Mouse (Mus musculus): ENCODE data around the gene Tmem184b. TPM values are rescaled to one million over a fixed set of nuclear protein-coding genes. Genes with fewer than 3 reads are reported as not detected.

The Tmem184b gene
- total and polyA plus RNA-seq, 3 experiments: 7.1 to 42.7 (median 21.1) TPM

- dilution Hi-C loops (cut with MboI; ENCODE audit: extremely low pct_ligation_motif_present, extremely low pct_unique_long_range_greater_than_20kb, low sequenced_read_pairs): no loop called here
- TF ChIP-seq JUN (IDR thresholded peaks at IDR 0.05; ENCODE audit: insufficient read depth, low read depth, low read length) (no peak), UBTF (IDR thresholded peaks at IDR 0.05; ENCODE audit: low read depth, low read length) (no peak), POLR2A (IDR thresholded peaks at IDR 0.05; ENCODE audit: low read depth, low read length) (no peak), NRF1 (IDR thresholded peaks at IDR 0.05; ENCODE audit: low read depth, low read length) (no peak), BHLHE40 (IDR thresholded peaks at IDR 0.05; ENCODE audit: low read depth, low read length) (no peak), RCOR1 (conservative IDR thresholded peaks at IDR 0.05; ENCODE audit: low read depth, low read length) (no peak), ETS1 (conservative IDR thresholded peaks at IDR 0.05; ENCODE audit: low read depth, low read length) (no peak)
- peaks cover 50 to 76% of the 10 kb centered on the region in 2 experiments for H3K36me3 ChIP-seq (replicated peaks in 1 of 2; ENCODE audit: control insufficient read depth in 1 of 2, insufficient read depth in 1 of 2, low read length in 1 of 2)
These were observed 25.2 kb upstream of the Tmem184b start for GRCm38 (mm10) chr15:79428616-79429015.

DNA sequence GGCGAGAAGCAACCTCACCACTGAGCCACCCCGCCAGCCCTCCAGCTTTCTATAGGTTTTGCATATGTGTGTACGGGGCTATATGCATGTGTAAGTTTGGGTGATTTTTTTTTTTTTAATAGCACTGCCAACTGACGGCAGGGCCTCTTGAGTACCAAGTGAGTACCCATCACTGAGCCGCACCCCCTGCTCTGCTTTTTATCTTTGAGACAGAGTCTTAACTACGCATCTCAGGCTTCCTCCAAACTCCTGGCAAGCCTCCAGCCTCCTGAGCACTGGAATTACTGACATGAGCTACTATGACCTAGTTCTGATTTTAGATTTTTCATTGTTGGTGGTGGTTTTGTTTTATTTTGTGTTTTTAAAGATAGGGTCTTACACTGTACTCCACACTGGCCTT is 24.1 kb upstream of the Tmem184b start:
- no peaks in the 10 kb centered on the region for H3K27me3 ChIP-seq (replicated peaks)
- H3K9me3 ChIP-seq (replicated peaks; ENCODE audit: low read length): peaks cover 4% of the 10 kb centered on the region
- H3K4me2 ChIP-seq (ENCODE audit: insufficient read depth, low read depth, poor library complexity, severe bottlenecking): no peak overlapping the region
- no peak overlapping the region for H3K9ac ChIP-seq (ENCODE audit: insufficient read depth, low read depth)
- dilution Hi-C loops (cut with MboI; ENCODE audit: extremely low pct_ligation_motif_present, extremely low pct_unique_long_range_greater_than_20kb, low sequenced_read_pairs): no loop called here
- DNase-seq (ENCODE audit: extremely low read depth): no peak
- H3K4me3 ChIP-seq (replicated peaks in 1 of 3; ENCODE audit: low read depth in 2 of 3, low read length in 2 of 3, poor library complexity in 1 of 3): no peak overlapping the region
- TF ChIP-seq MAFK (IDR thresholded peaks at IDR 0.05; ENCODE audit: insufficient replicate concordance, low read length) (no peak), USF1 (IDR thresholded peaks at IDR 0.05; ENCODE audit: low read depth, low read length) (no peak), ZMIZ1 (IDR thresholded peaks at IDR 0.05; ENCODE audit: low read depth, low read length) (no peak), CHD2 (IDR thresholded peaks at IDR 0.05; ENCODE audit: low read length) (no peak), SMC3 (IDR thresholded peaks at IDR 0.05; ENCODE audit: low read depth, low read length) (no peak), POLR2A (IDR thresholded peaks at IDR 0.05; ENCODE audit: low read depth, low read length) (no peak), NRF1 (IDR thresholded peaks at IDR 0.05; ENCODE audit: low read depth, low read length) (no peak), MEF2A (IDR thresholded peaks at IDR 0.05; ENCODE audit: borderline replicate concordance, low read depth, low read length) (no peak), ZKSCAN1 (IDR thresholded peaks at IDR 0.05; ENCODE audit: borderline replicate concordance, low read depth, low read length) (no peak), ELF1 (IDR thresholded peaks at IDR 0.05; ENCODE audit: low read depth, low read length) (no peak), EP300 (IDR thresholded peaks at IDR 0.05; ENCODE audit: low read length) (no peak), MYC (IDR thresholded peaks at IDR 0.05; ENCODE audit: low read depth, low read length) (no peak), JUN (IDR thresholded peaks at IDR 0.05; ENCODE audit: insufficient read depth, low read depth, low read length) (no peak), BHLHE40 (IDR thresholded peaks at IDR 0.05; ENCODE audit: low read depth, low read length) (no peak), IRF4 (IDR thresholded peaks at IDR 0.05; ENCODE audit: low read depth, low read length) (no peak), CHD1 (IDR thresholded peaks at IDR 0.05; ENCODE audit: low read depth, low read length) (no peak), POLR2AphosphoS2 (IDR thresholded peaks at IDR 0.05; ENCODE audit: low read depth, low read length) (no peak), USF2 (conservative IDR thresholded peaks at IDR 0.05; ENCODE audit: low read depth, low read length) (no peak), CTCF (conservative IDR thresholded peaks at IDR 0.05 in 1 of 2, IDR thresholded peaks at IDR 0.05 in 1 of 2; ENCODE audit: low read depth in 2 of 2, low read length in 2 of 2) (no peak)
- H3K79me2 ChIP-seq (replicated peaks; ENCODE audit: control insufficient read depth, extremely low read depth, insufficient read depth, poor library complexity, severe bottlenecking): no peaks in the 10 kb centered on the region
- H3K4me1 ChIP-seq (ENCODE audit: control insufficient read depth in 1 of 2, insufficient read depth in 2 of 2): peaks cover 0 to 4% of the 10 kb centered on the region in 2 experiments; a peak in 1 of 4 replicates
- no peak overlapping the region for H3K27ac ChIP-seq (ENCODE audit: insufficient read depth, low read depth)
- in situ Hi-C loops (cut with MboI; ENCODE audit: low pct_ligation_motif_present, low pct_unique_long_range_greater_than_20kb, low sequenced_read_pairs): no loop called here
- peaks cover 61 to 80% of the 10 kb centered on the region in 2 experiments for H3K36me3 ChIP-seq (replicated peaks in 1 of 2; ENCODE audit: control insufficient read depth in 1 of 2, insufficient read depth in 1 of 2, low read length in 1 of 2)

More at GRCm38 (mm10) chr15:79428616-79429015, 25.2 kb upstream of the Tmem184b start:
- Histone ChIP-seq H3K79me2 (replicated peaks; ENCODE audit: control insufficient read depth, extremely low read depth, insufficient read depth, poor library complexity, severe bottlenecking) (no peaks in the 10 kb centered on the region), H3K9ac (ENCODE audit: insufficient read depth, low read depth) (no peak overlapping the region), H3K4me1 (ENCODE audit: control insufficient read depth in 1 of 2, insufficient read depth in 2 of 2) (peaks cover 0 to 4% of the 10 kb centered on the region in 2 experiments; a peak in 1 of 4 replicates), H3K27ac (ENCODE audit: insufficient read depth, low read depth) (no peak overlapping the region), H3K4me2 (ENCODE audit: insufficient read depth, low read depth, poor library complexity, severe bottlenecking) (no peak overlapping the region), H3K27me3 (replicated peaks) (no peaks in the 10 kb centered on the region), H3K9me3 (replicated peaks; ENCODE audit: low read length) (peaks cover 4% of the 10 kb centered on the region), H3K4me3 (replicated peaks in 1 of 3; ENCODE audit: low read depth in 2 of 3, low read length in 2 of 3, poor library complexity in 1 of 3) (no peak overlapping the region)
- in situ Hi-C loops (cut with MboI; ENCODE audit: low pct_ligation_motif_present, low pct_unique_long_range_greater_than_20kb, low sequenced_read_pairs): no loop called here
- no peak for DNase-seq (ENCODE audit: extremely low read depth)
